Mouse (Mus musculus) heart, adult 2 months (tissue): ENCODE measurements around the gene Ifitm10. TPM values are rescaled to one million over a fixed set of nuclear protein-coding genes. Genes with fewer than 3 reads are reported as not detected.
"Not testable (repeated sequence)": the region's sequence is repeated elsewhere in the genome, so short reads cannot be mapped to it uniquely, and the experiment has no call there.

ENCODE experiments used
- DNase-seq, 2 experiments: peaks; one replicate each; pipeline ENCODE4 v3.0.0; 2021
- H3K27ac ChIP-seq: fragments of 200-600 bp; 2 replicates; pipeline ENCODE4 v1.8.1; 2022
- H3K27me3 ChIP-seq: fragments of 200-500 bp; 2 replicates; pipeline ENCODE4 v1.6.1; 2012; ENCODE audit warnings: mild to moderate bottlenecking, low read length, inconsistent platforms, mixed read lengths; ENCODE audit not compliant: control insufficient read depth, insufficient read depth
- H3K36me3 ChIP-seq: fragments of 200-500 bp; 2 replicates; pipeline ENCODE4 v1.6.1; 2012; ENCODE audit warnings: low read length, inconsistent platforms; ENCODE audit not compliant: control insufficient read depth, insufficient read depth
- H3K4me1 ChIP-seq: fragments of 200-500 bp; 2 replicates; pipeline ENCODE4 v1.6.1; 2011; ENCODE audit warnings: low read length; ENCODE audit not compliant: control insufficient read depth, insufficient read depth
- H3K4me3 ChIP-seq: fragments of 200-600 bp; 2 replicates; pipeline ENCODE4 v1.8.1; 2022
- H3K79me2 ChIP-seq: fragments of 200-500 bp; replicated peaks from 2 replicates; pipeline ENCODE4 v1.6.1; 2012; ENCODE audit warnings: mild to moderate bottlenecking, inconsistent platforms, low read length, moderate library complexity, mixed read lengths; ENCODE audit not compliant: control insufficient read depth, insufficient read depth
- H3K9ac ChIP-seq: fragments of 200-500 bp; 2 replicates; pipeline ENCODE4 v1.6.1; 2012; ENCODE audit warnings: low read depth, mild to moderate bottlenecking, control low read depth, inconsistent platforms, low read length, mixed read lengths
- CTCF ChIP-seq: fragments of 200-600 bp; IDR thresholded peaks from 2 replicates; pipeline ENCODE4 v1.8.1; 2022; ENCODE audit warnings: antibody characterized with exemption, mild to moderate bottlenecking, moderate library complexity
- EP300 ChIP-seq: fragments of 200-500 bp; IDR thresholded peaks from 2 replicates; pipeline ENCODE4 v1.6.1; 2011; ENCODE audit warnings: low read depth, low read length, control low read depth; ENCODE audit not compliant: insufficient read depth
- POLR2A ChIP-seq: fragments of 200-500 bp; IDR thresholded peaks from 2 replicates; pipeline ENCODE4 v1.6.1; 2011; ENCODE audit warnings: mild to moderate bottlenecking, low read depth, low read length, control low read depth; ENCODE audit not compliant: insufficient read depth
- WGBS: fragments of 180-500 bp; shearing (Covaris S2); methylation state at CpG from one replicate; pipeline ENCODE4 v1.1.7; 2018; 5-methylcytosine and 5-hydroxymethylcytosine counted together
- intact Hi-C: fragments of 180-260 bp; cut with DNase I; formaldehyde crosslinking; loops from one replicate; pipeline ENCODE4 v1.15.1; 2025
- polyA plus RNA-seq: library from polyadenylated mRNA; depleted of rRNA; stranded (reverse); fragments of >200 nt; gene quantifications from 2 replicates; pipeline ENCODE4 v1.2.3, GENCODE M21; 2012
- total RNA-seq, 2 experiments: library from RNA; stranded (reverse); gene quantifications; 2 replicates each; pipeline ENCODE4 v1.2.3; 2021

The Ifitm10 gene
- total and polyA plus RNA-seq, 3 experiments = 2.2 to 6.4 (median 3.6) TPM

DNA sequence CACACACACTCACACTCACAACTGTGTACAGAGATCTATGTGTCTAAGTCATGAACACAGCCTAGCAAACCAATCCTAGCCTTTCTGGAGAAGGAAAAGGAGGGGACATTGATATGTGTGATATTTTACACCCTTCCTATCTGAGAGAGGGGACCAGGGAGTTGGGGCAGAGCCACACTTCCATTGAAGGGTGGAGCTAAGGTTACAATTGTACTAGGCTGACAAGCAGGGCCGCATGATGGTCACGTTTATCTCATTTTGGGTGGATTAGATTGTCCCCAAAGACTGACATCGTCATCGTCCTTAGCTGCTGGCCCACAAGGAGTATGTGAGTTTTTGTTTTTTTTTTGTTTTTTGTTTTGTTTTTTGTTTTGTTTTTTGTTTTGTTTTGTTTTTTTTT lies 42.3 kb downstream of the Ifitm10 start:
- no peaks in the 10 kb centered on the region for H3K36me3 ChIP-seq
- 81% methylated on average over 4 of the region's 4 CpGs for WGBS

DNA sequence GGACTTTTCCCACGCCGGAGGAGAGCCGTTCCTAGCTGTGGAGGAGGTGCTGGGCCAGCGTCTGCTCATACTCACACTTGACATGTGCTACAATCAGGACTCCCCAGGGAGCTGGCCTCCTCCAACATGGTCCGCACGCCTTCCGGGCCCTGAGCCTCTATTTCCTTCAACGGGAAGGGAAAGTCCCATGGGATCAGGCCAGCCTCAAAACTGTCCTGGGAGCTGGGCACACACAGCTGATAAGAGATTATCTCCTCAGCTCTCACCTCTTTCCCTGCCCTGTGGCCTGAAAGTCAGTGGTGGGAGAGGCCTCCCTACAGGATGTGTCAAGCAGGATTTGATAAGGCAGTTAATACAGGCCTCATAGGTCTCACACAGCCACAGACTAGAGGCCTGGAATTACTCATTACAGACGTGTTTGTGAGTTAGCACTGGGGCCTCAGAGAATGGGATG lies 43.3 kb downstream of the Ifitm10 start:
- intact Hi-C loops = loop anchor here (5.0 kb wide), 3 partner anchors 57 to 342 kb away; partner anchors contain the start of gene Ctsd
- 14% methylated on average over 9 of the region's 9 CpGs for WGBS
- Histone ChIP-seq H3K4me1 (peaks cover 13% of the 10 kb centered on the region), H3K79me2 (no peaks in the 10 kb centered on the region), H3K36me3 (no peaks in the 10 kb centered on the region), H3K4me3 (no peak overlapping the region), H3K27ac (peak overlapping the region; percentile 69), H3K9ac (no peak overlapping the region), H3K27me3 (no peaks in the 10 kb centered on the region)
- DNase-seq = peak; percentile 74 to 88
- TF ChIP-seq CTCF (no peak), POLR2A (0 out of 2 replicates have a peak, but pooled peaks have one; percentile 12), EP300 (peak; percentile 90; the same call in 1 of the 2 replicates)

More for the DNA sequence above, 42.3 kb downstream of the Ifitm10 start:
- peaks cover 13% of the 10 kb centered on the region for H3K4me1 ChIP-seq
- intact Hi-C loops = loop anchor here (5.0 kb wide), 3 partner anchors 56 to 341 kb away; partner anchors contain the start of gene Ctsd
- no peaks in the 10 kb centered on the region for H3K27me3 ChIP-seq
- no peak overlapping the region for H3K27ac ChIP-seq
- DNase-seq = no peak
- no peaks in the 10 kb centered on the region for H3K79me2 ChIP-seq
- no peak overlapping the region for H3K9ac ChIP-seq
- no peak overlapping the region for H3K4me3 ChIP-seq
- TF ChIP-seq POLR2A (no peak), CTCF (no peak), EP300 (no peak)

DNA sequence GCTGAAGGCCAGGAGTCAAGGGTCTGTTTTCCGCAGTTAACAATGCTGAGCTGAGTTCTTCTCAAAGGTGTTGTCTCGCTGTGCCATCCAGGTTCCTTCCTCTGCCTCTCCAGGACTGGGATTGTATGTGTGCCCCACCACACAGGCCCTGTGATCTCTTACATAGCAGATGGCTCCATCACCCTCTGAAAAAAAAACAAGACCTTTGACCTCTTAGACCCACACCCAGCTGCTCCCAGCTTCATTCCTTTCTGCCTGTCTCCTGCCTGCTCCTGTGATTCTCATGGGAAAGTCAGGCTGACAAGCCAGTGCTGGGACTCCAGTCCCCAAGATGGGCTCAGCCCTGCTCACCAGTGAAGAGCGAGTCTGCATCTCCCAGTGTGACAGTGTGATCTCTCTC lies 45.0 kb downstream of the Ifitm10 start:
- Histone ChIP-seq H3K27ac (no peak overlapping the region), H3K9ac (no peak overlapping the region), H3K4me3 (no peak overlapping the region), H3K4me1 (peaks cover 12% of the 10 kb centered on the region), H3K36me3 (no peaks in the 10 kb centered on the region), H3K27me3 (no peaks in the 10 kb centered on the region), H3K79me2 (no peaks in the 10 kb centered on the region)
- DNase-seq = no peak
- no peak for TF ChIP-seq POLR2A
- TF ChIP-seq EP300 = no peak
- no peak for TF ChIP-seq CTCF
- intact Hi-C loops = no loop called here
- 87% methylated on average over 3 of the region's 3 CpGs for WGBS

DNA sequence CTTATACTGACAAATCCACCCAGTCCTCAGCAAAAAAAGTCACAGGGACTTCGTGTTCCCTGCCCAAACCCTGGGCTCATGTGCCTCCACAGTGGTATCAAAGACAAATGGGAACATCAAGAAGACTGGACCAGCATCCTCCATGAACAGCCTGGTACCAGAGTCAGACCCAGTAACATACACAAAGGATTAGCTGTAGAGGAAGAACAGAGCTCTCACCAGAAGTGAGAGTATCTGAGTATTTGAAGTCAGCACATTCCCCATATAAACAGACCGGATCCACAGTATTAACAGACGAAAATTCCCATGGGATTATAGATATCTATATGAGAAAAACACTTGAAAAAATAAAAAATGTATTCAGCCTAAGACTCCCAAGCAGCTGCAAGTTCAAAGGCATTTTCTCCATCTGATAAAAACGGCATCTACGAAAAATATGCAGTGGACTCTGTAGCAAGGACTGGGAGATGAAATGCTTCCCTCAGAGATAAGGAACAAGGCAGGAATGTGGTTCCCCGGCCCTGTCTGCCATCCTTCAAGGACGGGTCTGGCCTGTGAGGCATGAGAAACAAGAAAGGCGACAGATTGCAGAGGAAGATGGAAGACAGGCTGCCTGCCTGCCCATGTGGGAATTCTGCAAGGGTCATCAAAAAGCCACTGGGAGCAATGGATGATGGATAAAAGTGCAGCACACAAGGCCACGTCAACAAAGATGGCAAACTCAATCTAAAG lies 46.7 kb downstream of the Ifitm10 start:
- no peaks in the 10 kb centered on the region for H3K27me3 ChIP-seq
- DNase-seq = no peak
- H3K4me1 ChIP-seq = peaks cover 12% of the 10 kb centered on the region
- H3K79me2 ChIP-seq = no peaks in the 10 kb centered on the region
- TF ChIP-seq EP300 (no peak), CTCF (no peak), POLR2A (no peak)
- no peaks in the 10 kb centered on the region for H3K36me3 ChIP-seq
- H3K9ac ChIP-seq = no peak overlapping the region
- H3K4me3 ChIP-seq = no peak overlapping the region
- intact Hi-C loops = no loop called here
- WGBS = 66% methylated on average over 9 of the region's 9 CpGs
- no peak overlapping the region for H3K27ac ChIP-seq

DNA sequence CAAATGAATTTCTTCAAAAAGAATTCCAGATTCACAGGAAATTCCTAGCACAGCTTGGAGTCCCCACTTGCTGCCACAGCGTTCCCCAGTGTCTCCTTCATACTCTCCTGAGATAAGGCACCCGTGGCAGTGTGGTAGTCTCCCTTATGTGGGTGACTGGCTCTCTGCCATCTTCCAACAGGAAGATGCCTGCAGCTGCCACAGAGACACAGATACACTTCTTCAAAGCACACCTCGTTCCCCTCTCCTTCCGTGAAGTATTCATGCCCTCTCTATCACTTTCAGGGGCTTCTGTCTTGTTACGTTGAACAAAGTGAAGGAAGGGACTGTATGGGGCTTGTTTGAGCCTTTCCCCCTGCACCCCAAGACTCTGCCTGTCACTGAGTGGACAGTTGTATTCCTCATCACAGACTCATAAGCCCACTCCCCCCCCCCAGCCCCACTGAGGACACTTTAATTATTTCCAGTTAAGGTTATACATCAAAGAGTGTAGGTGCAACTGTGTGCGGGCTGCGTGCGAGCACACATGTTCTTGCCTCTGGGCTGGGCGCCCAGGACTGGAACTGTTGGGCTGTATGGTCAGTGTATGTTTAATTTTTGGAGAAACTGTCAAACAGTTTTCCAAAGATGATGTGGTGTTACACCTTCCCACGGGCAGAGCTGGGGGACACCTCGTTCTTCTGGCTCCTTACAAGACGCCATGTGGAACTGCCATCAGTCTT lies 50.0 kb downstream of the Ifitm10 start:
- H3K27me3 ChIP-seq = no peaks in the 10 kb centered on the region
- no peak overlapping the region for H3K9ac ChIP-seq
- no peak for DNase-seq
- 80% methylated on average over 12 of the region's 12 CpGs for WGBS
- no peaks in the 10 kb centered on the region for H3K4me1 ChIP-seq
- no peak for TF ChIP-seq POLR2A
- TF ChIP-seq CTCF = no peak
- TF ChIP-seq EP300 = no peak
- no peaks in the 10 kb centered on the region for H3K36me3 ChIP-seq
- intact Hi-C loops = no loop called here
- H3K79me2 ChIP-seq = no peaks in the 10 kb centered on the region
- H3K4me3 ChIP-seq = no peak overlapping the region
- H3K27ac ChIP-seq = no peak overlapping the region

DNA sequence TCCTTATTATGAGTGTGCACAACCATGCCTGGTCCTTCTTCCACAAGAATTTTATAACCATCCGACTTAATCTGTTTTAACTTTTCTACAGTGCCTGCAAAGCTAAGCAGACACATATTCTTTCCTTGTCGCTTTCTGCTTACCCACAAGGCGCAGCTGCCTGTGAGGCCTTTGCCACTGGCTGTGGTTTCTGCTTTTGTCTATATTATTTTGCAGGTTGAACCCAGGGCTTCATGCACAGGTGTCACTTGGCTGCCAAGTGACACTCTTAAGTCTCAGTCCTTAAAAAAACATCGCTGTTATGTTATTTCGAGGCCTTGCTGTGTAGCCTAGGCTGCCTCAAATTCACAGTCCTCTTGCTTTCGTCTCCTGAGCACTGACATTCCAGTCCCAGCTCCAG lies 50.9 kb downstream of the Ifitm10 start:
- TF ChIP-seq EP300 (no peak), CTCF (no peak), POLR2A (no peak)
- Histone ChIP-seq H3K4me1 (no peaks in the 10 kb centered on the region), H3K27me3 (no peaks in the 10 kb centered on the region), H3K4me3 (no peak overlapping the region), H3K36me3 (no peaks in the 10 kb centered on the region), H3K9ac (no peak overlapping the region), H3K27ac (no peak overlapping the region), H3K79me2 (no peaks in the 10 kb centered on the region)
- no peak for DNase-seq
- 93% methylated on average over 6 of the region's 6 CpGs for WGBS
- intact Hi-C loops = no loop called here

DNA sequence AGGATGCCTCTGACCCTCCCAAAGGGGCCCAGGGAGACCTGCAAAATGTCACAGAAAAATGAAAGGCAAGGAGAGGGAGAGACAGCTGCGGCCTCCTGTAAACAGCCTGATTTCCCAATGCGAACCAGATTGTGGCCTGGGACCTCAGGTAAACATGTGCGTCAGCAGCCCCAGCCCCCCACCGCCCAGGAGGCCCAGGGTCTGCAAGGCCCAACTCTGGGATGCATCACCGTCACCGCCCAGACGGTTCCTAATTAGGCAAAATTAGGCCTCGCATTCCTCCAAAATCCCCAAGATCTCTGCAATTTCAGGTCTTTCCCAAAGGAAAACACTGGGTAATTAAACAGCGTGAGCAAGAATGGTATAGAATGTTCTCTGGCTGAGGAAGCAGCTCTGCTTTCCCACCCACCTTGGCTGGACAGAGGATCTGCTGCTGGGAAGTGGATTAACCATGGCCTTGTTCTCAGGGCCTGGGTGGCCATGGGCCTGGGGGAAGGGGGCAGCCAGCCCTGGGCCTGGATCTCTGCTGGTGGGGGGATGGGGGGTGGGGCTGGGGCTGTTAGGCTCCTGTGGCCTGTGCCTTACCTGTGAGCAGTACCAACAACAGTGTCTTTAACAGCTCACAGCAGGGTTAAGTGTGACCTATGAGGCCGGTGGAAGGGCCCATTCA lies 51.8 kb downstream of the Ifitm10 start:
- H3K79me2 ChIP-seq, DNase-seq, H3K4me3 ChIP-seq, H3K4me1 ChIP-seq, H3K27ac ChIP-seq, intact Hi-C loops, H3K9ac ChIP-seq, H3K27me3 ChIP-seq, H3K36me3 ChIP-seq: not testable (repeated sequence)
- WGBS = 93% methylated on average over 6 of the region's 10 CpGs
